Mouse (Mus musculus) megakaryocyte, embryonic 14.5 days (primary cell): ENCODE results near the gene Fhl2. TPM values are rescaled to one million over a fixed set of nuclear protein-coding genes. Genes with fewer than 3 reads are reported as not detected.
"Not testable (repeated sequence)": the region's sequence is repeated elsewhere in the genome, so short reads cannot be mapped to it uniquely, and the experiment has no call there.

Experiments used
- H3K27me3 ChIP-seq: replicated peaks from 2 replicates; pipeline ENCODE3; 2012; ENCODE audit warnings: inconsistent platforms
- H3K36me3 ChIP-seq: replicated peaks from 2 replicates; pipeline ENCODE3; 2012; ENCODE audit warnings: low read length, inconsistent platforms, mixed read lengths
- H3K4me1 ChIP-seq: 2 replicates; pipeline ENCODE4 v1.6.1; 2012; ENCODE audit warnings: inconsistent platforms
- H3K4me3 ChIP-seq: replicated peaks from 2 replicates; pipeline ENCODE3; 2012; ENCODE audit warnings: moderate library complexity, mild to moderate bottlenecking, inconsistent platforms
- H3K9me3 ChIP-seq: 2 replicates; pipeline ENCODE4 v1.6.1; 2012; ENCODE audit warnings: inconsistent platforms
- FLI1 ChIP-seq: IDR thresholded peaks from 2 replicates; pipeline ENCODE4 v1.6.1; 2012; ENCODE audit warnings: low read length, inconsistent platforms, mixed read lengths
- GATA1 ChIP-seq: IDR thresholded peaks from 3 replicates; pipeline ENCODE4 v1.6.1; 2012; ENCODE audit warnings: mixed read lengths, low read length, inconsistent platforms, borderline replicate concordance
- polyA plus RNA-seq: library from polyadenylated mRNA; stranded (reverse); fragments of >175 nt; gene quantifications from 2 replicates; pipeline ENCODE4 v1.2.3, GENCODE M21; 2012; ENCODE audit warnings: low replicate concordance; ENCODE audit not compliant: insufficient read depth

Fhl2 gene
- polyA plus RNA-seq, 1 experiment, result 0.56 TPM

- peaks cover 3% of the 10 kb centered on the region for H3K27me3 ChIP-seq
- peaks cover 24% of the 10 kb centered on the region for H3K9me3 ChIP-seq
- no peaks in the 10 kb centered on the region for H3K36me3 ChIP-seq
- H3K4me3 ChIP-seq, result no peak overlapping the region
- TF ChIP-seq GATA1 (no peak), FLI1 (no peak)
- no peaks in the 10 kb centered on the region for H3K4me1 ChIP-seq
Observed at GRCm38 (mm10) chr1:43199210-43199866, 2.6 kb upstream of the Fhl2 start.

GRCm38 (mm10) chr1:43196059-43196458 is 725 bp downstream of the Fhl2 start:
- Histone ChIP-seq H3K9me3 (peaks cover 9% of the 10 kb centered on the region), H3K27me3 (peaks cover 3% of the 10 kb centered on the region), H3K4me1 (no peaks in the 10 kb centered on the region), H3K4me3 (no peak overlapping the region), H3K36me3 (no peaks in the 10 kb centered on the region)
- TF ChIP-seq GATA1 (no peak), FLI1 (no peak)

- Histone ChIP-seq H3K9me3 (no peaks in the 10 kb centered on the region), H3K4me3 (no peak overlapping the region), H3K4me1 (peaks cover 3% of the 10 kb centered on the region; the same call in 1 of the 2 replicates), H3K27me3 (peaks cover 3% of the 10 kb centered on the region), H3K36me3 (no peaks in the 10 kb centered on the region)
- TF ChIP-seq FLI1 (no peak), GATA1 (no peak)
Observed at GRCm38 (mm10) chr1:43193423-43193822, 3.4 kb downstream of the Fhl2 start.

GRCm38 (mm10) chr1:43192471-43192870 is 4.3 kb downstream of the Fhl2 start:
- no peaks in the 10 kb centered on the region for H3K36me3 ChIP-seq
- peaks cover 6% of the 10 kb centered on the region for H3K27me3 ChIP-seq
- no peak overlapping the region for H3K4me3 ChIP-seq
- TF ChIP-seq FLI1 (no peak), GATA1 (no peak)
- H3K4me1 ChIP-seq, result peaks cover 3% of the 10 kb centered on the region; the same call in 1 of the 2 replicates
- H3K9me3 ChIP-seq, result no peaks in the 10 kb centered on the region

GRCm38 (mm10) chr1:43191078-43191477 is 5.7 kb downstream of the Fhl2 start:
- TF ChIP-seq FLI1 (no peak), GATA1 (no peak)
- H3K27me3 ChIP-seq, result peaks cover 5% of the 10 kb centered on the region
- no peak overlapping the region for H3K4me3 ChIP-seq
- no peaks in the 10 kb centered on the region for H3K36me3 ChIP-seq
- H3K9me3 ChIP-seq, result no peaks in the 10 kb centered on the region
- H3K4me1 ChIP-seq, result peaks cover 3% of the 10 kb centered on the region; the same call in 1 of the 2 replicates

- H3K4me3 ChIP-seq, H3K9me3 ChIP-seq, H3K27me3 ChIP-seq, H3K36me3 ChIP-seq, H3K4me1 ChIP-seq: not testable (repeated sequence)
Observed at GRCm38 (mm10) chr1:43188893-43189292, 7.9 kb downstream of the Fhl2 start.

GRCm38 (mm10) chr1:43186334-43186733 is 10.4 kb downstream of the Fhl2 start:
- no peak for TF ChIP-seq GATA1
- peaks cover 8% of the 10 kb centered on the region for H3K27me3 ChIP-seq
- no peak overlapping the region for H3K4me3 ChIP-seq
- H3K36me3 ChIP-seq, result no peaks in the 10 kb centered on the region
- peaks cover 7% of the 10 kb centered on the region for H3K4me1 ChIP-seq
- H3K9me3 ChIP-seq, result no peaks in the 10 kb centered on the region

- H3K4me1 ChIP-seq, result peaks cover 4% of the 10 kb centered on the region; the same call in 1 of the 2 replicates
- H3K27me3 ChIP-seq, result peaks cover 8% of the 10 kb centered on the region
- H3K4me3 ChIP-seq, result no peak overlapping the region
- no peaks in the 10 kb centered on the region for H3K9me3 ChIP-seq
- no peaks in the 10 kb centered on the region for H3K36me3 ChIP-seq
- TF ChIP-seq GATA1 (no peak), FLI1 (no peak)
Observed at GRCm38 (mm10) chr1:43180912-43181311, 15.9 kb downstream of the Fhl2 start.

- H3K9me3 ChIP-seq, result 0 out of 2 replicates have a peak, but pooled peaks cover 2% of the 10 kb centered on the region
- H3K36me3 ChIP-seq, result no peaks in the 10 kb centered on the region
- H3K4me3 ChIP-seq, result no peak overlapping the region
- peaks cover 8% of the 10 kb centered on the region for H3K27me3 ChIP-seq
- peaks cover 4% of the 10 kb centered on the region; the same call in 1 of the 2 replicates for H3K4me1 ChIP-seq
- TF ChIP-seq GATA1, result no peak
- no peak for TF ChIP-seq FLI1
Observed at GRCm38 (mm10) chr1:43178780-43179179, 18.0 kb downstream of the Fhl2 start.

GRCm38 (mm10) chr1:43178378-43178777 is 18.4 kb downstream of the Fhl2 start:
- Histone ChIP-seq H3K9me3 (0 out of 2 replicates have a peak, but pooled peaks cover 2% of the 10 kb centered on the region), H3K36me3 (no peaks in the 10 kb centered on the region), H3K4me3 (no peak overlapping the region), H3K4me1 (peaks cover 4% of the 10 kb centered on the region; the same call in 1 of the 2 replicates), H3K27me3 (peaks cover 8% of the 10 kb centered on the region)
- TF ChIP-seq GATA1 (no peak), FLI1 (no peak)
